Mouse (Mus musculus) heart, adult 2 months (tissue): ENCODE data around the gene Olfr1253. TPM values are rescaled to one million over a fixed set of nuclear protein-coding genes. Genes with fewer than 3 reads are reported as not detected.

ENCODE experiments used
- DNase-seq, 2 experiments: peaks; one replicate each; pipeline ENCODE4 v3.0.0; 2021
- H3K27ac ChIP-seq: fragments of 200-600 bp; 2 replicates; pipeline ENCODE4 v1.8.1; 2022
- H3K27me3 ChIP-seq: fragments of 200-500 bp; 2 replicates; pipeline ENCODE4 v1.6.1; 2012; ENCODE audit warnings: mild to moderate bottlenecking, low read length, inconsistent platforms, mixed read lengths; ENCODE audit not compliant: control insufficient read depth, insufficient read depth
- H3K36me3 ChIP-seq: fragments of 200-500 bp; 2 replicates; pipeline ENCODE4 v1.6.1; 2012; ENCODE audit warnings: low read length, inconsistent platforms; ENCODE audit not compliant: control insufficient read depth, insufficient read depth
- H3K4me1 ChIP-seq: fragments of 200-500 bp; 2 replicates; pipeline ENCODE4 v1.6.1; 2011; ENCODE audit warnings: low read length; ENCODE audit not compliant: control insufficient read depth, insufficient read depth
- H3K4me3 ChIP-seq: fragments of 200-600 bp; 2 replicates; pipeline ENCODE4 v1.8.1; 2022
- H3K79me2 ChIP-seq: fragments of 200-500 bp; replicated peaks from 2 replicates; pipeline ENCODE4 v1.6.1; 2012; ENCODE audit warnings: mild to moderate bottlenecking, inconsistent platforms, low read length, moderate library complexity, mixed read lengths; ENCODE audit not compliant: control insufficient read depth, insufficient read depth
- H3K9ac ChIP-seq: fragments of 200-500 bp; 2 replicates; pipeline ENCODE4 v1.6.1; 2012; ENCODE audit warnings: low read depth, mild to moderate bottlenecking, control low read depth, inconsistent platforms, low read length, mixed read lengths
- CTCF ChIP-seq: fragments of 200-600 bp; IDR thresholded peaks from 2 replicates; pipeline ENCODE4 v1.8.1; 2022; ENCODE audit warnings: antibody characterized with exemption, mild to moderate bottlenecking, moderate library complexity
- EP300 ChIP-seq: fragments of 200-500 bp; IDR thresholded peaks from 2 replicates; pipeline ENCODE4 v1.6.1; 2011; ENCODE audit warnings: low read depth, low read length, control low read depth; ENCODE audit not compliant: insufficient read depth
- POLR2A ChIP-seq: fragments of 200-500 bp; IDR thresholded peaks from 2 replicates; pipeline ENCODE4 v1.6.1; 2011; ENCODE audit warnings: mild to moderate bottlenecking, low read depth, low read length, control low read depth; ENCODE audit not compliant: insufficient read depth
- WGBS: fragments of 180-500 bp; shearing (Covaris S2); methylation state at CpG from one replicate; pipeline ENCODE4 v1.1.7; 2018; 5-methylcytosine and 5-hydroxymethylcytosine counted together
- intact Hi-C: fragments of 180-260 bp; cut with DNase I; formaldehyde crosslinking; loops from one replicate; pipeline ENCODE4 v1.15.1; 2025
- long read RNA-seq: library from polyadenylated mRNA; stranded (forward); transcript quantifications from one replicate; pipeline ENCODE4 v2.0.0, GENCODE M21; 2021
- polyA plus RNA-seq: library from polyadenylated mRNA; depleted of rRNA; stranded (reverse); fragments of >200 nt; gene quantifications from 2 replicates; pipeline ENCODE4 v1.2.3, GENCODE M21; 2012; rRNA removed
- total RNA-seq, 2 experiments: library from RNA; stranded (reverse); gene quantifications; 2 replicates each; pipeline ENCODE4 v1.2.3; 2021

Gene Olfr1253
- total RNA-seq (not detected), polyA plus RNA-seq (not detected in 2 replicates)
- long read RNA-seq: 0 reads

DNA sequence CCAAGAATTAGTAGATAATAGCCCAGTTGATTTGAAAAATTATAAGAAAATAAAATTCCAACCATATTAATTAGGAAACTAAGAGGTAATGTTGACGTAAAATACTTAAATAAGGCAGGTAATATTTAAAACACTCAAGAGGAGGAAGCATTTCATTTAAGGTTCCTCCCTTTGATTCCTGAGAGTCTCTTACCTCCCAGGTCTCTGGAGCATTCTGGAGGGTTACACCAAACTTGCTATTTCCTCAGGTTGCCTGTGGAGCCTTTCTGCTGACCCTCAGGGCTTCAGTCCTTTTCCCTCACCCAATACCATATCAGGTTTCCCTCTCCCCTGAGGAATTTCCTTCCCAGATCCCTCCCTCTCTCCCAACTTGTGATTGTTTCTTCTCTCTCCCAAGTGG lies at the start of gene Olfr1253:
Gene Olfr1253 (minus strand): TSS at position 101 of the 400 bp plus-strand sequence.
- Histone ChIP-seq H3K27ac (no peak within 1 kb of the TSS), H3K36me3 (no peaks in the 10 kb centered on the region), H3K27me3 (no peaks in the 10 kb centered on the region), H3K4me1 (no peaks in the 10 kb centered on the region), H3K9ac (no peak within 1 kb of the TSS), H3K4me3 (no peak within 1 kb of the TSS), H3K79me2 (no peaks in the 10 kb centered on the region)
- no peak for TF ChIP-seq EP300
- TF ChIP-seq POLR2A: no peak
- TF ChIP-seq CTCF: no peak
- WGBS: 74% methylated on average over 1 of the region's 1 CpGs
- intact Hi-C loops: no loop called here
- DNase-seq: no peak

DNA sequence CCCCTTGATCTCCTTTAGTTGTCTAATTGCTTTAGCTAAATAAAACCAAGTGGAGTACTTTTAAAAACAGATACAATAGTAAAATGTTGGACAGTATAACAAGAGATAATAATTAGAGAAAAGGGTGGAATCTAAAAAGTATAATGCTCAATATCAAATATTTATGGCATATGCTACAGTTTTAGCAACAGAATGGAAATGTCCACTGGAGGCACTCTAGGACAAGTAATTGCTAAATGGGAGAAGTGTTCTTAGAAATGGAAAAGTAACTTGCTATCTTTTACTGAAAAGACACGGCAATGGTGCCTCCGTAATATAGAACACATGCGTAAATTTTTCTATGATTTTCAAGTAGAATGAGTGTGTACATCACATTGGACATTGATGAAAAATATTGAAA lies 42.7 kb upstream of the Olfr1253 start:
- TF ChIP-seq EP300 (no peak), CTCF (no peak), POLR2A (no peak)

DNA sequence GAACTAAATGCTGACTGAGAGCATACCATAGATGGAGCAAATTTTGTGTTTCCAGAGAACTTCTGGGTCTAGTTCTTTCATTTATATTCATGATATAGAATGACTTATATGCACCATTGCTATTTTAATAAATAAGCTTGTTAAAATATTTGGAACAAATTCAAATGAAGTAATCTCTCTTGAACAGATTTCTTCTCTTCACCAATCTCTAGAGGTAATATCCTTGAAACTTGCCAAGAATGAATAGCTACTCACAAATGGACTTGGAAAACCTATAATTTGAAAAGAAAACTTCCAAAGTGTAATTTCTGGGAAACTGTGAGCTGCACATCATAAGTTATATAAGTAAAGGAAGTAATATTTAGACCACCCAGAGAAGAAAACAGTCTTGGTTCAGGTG lies 36.6 kb upstream of the Olfr1253 start, which contains the start of gene Olfr1254:
Gene Olfr1254 (minus strand): TSS at position 101 of the 400 bp plus-strand sequence.
- TF ChIP-seq EP300: no peak
- no peak for TF ChIP-seq POLR2A
- no peak for TF ChIP-seq CTCF
- Histone ChIP-seq H3K36me3 (no peaks in the 10 kb centered on the region), H3K79me2 (no peaks in the 10 kb centered on the region), H3K4me1 (no peaks in the 10 kb centered on the region), H3K27me3 (no peaks in the 10 kb centered on the region), H3K4me3 (no peak within 1 kb of the TSS), H3K27ac (no peak within 1 kb of the TSS), H3K9ac (no peak within 1 kb of the TSS)
- intact Hi-C loops: no loop called here
- no peak for DNase-seq

More for the DNA sequence above, 42.7 kb upstream of the Olfr1253 start:
- H3K9ac ChIP-seq: no peak overlapping the region
- WGBS: 87% methylated on average over 3 of the region's 3 CpGs
- no peak for DNase-seq
- no peaks in the 10 kb centered on the region for H3K4me1 ChIP-seq
- no peaks in the 10 kb centered on the region for H3K27me3 ChIP-seq
- no peak overlapping the region for H3K27ac ChIP-seq
- H3K36me3 ChIP-seq: no peaks in the 10 kb centered on the region
- intact Hi-C loops: no loop called here
- no peak overlapping the region for H3K4me3 ChIP-seq
- no peaks in the 10 kb centered on the region for H3K79me2 ChIP-seq

DNA sequence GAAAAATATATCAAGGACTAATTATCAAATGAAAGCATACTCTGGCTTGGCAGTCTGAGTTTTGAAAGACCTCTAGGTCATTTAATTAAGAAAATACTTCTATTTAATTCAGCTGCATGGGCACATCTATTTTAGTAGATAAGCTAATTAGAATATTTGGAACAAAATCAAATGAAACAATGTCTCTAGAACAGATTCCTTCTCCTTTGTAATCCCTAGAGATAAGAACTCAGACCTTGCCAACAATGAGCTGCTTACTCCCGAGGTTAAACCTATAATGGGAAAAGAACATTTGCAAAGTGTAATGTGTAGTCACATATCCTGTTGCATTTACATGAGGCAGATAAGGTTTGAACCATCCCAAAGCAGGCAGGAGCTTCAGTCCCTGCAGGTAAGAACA lies 32.0 kb downstream of the Olfr1253 start, which contains the start of gene Olfr1252:
Gene Olfr1252 (minus strand): TSS at position 101 of the 400 bp plus-strand sequence.
- no peak for DNase-seq
- TF ChIP-seq POLR2A (no peak), EP300 (no peak), CTCF (no peak)
- intact Hi-C loops: no loop called here
- Histone ChIP-seq H3K4me3 (no peak within 1 kb of the TSS), H3K36me3 (no peaks in the 10 kb centered on the region), H3K9ac (no peak within 1 kb of the TSS), H3K4me1 (no peaks in the 10 kb centered on the region), H3K79me2 (no peaks in the 10 kb centered on the region), H3K27me3 (no peaks in the 10 kb centered on the region), H3K27ac (no peak within 1 kb of the TSS)
- 10% methylated on average over 1 of the region's 1 CpGs for WGBS

Other genes with a start within 250 kb of the Olfr1253 start
- not detected for gene Olfr1243, start 225.6 kb downstream of the Olfr1253 start, total RNA-seq
- gene Olfr1243, start 225.6 kb downstream of the Olfr1253 start, polyA plus RNA-seq: not detected in 2 replicates
- gene Olfr1245, start 178.6 kb downstream of the Olfr1253 start, total RNA-seq: not detected
- gene Olfr1245, start 178.6 kb downstream of the Olfr1253 start, polyA plus RNA-seq: not detected in 2 replicates
- gene Olfr1246, start 163.9 kb downstream of the Olfr1253 start, total RNA-seq: not detected
- not detected in 2 replicates for gene Olfr1246, start 163.9 kb downstream of the Olfr1253 start, polyA plus RNA-seq
- gene Olfr1247, start 143.0 kb downstream of the Olfr1253 start, total RNA-seq: not detected
- not detected in 2 replicates for gene Olfr1247, start 143.0 kb downstream of the Olfr1253 start, polyA plus RNA-seq
- gene Olfr1248, start 138.8 kb downstream of the Olfr1253 start, total RNA-seq: not detected
- not detected in 2 replicates for gene Olfr1248, start 138.8 kb downstream of the Olfr1253 start, polyA plus RNA-seq
- gene Olfr1249, start 122.1 kb downstream of the Olfr1253 start, total RNA-seq: not detected
- gene Olfr1249, start 122.1 kb downstream of the Olfr1253 start, polyA plus RNA-seq: not detected in 2 replicates
- not detected for gene Olfr1250, start 95.6 kb downstream of the Olfr1253 start, total RNA-seq
- not detected in 2 replicates for gene Olfr1250, start 95.6 kb downstream of the Olfr1253 start, polyA plus RNA-seq
- gene Olfr1251, start 85.2 kb downstream of the Olfr1253 start, total RNA-seq: not detected
- not detected in 2 replicates for gene Olfr1251, start 85.2 kb downstream of the Olfr1253 start, polyA plus RNA-seq
- not detected for gene Olfr1252, start 32.1 kb downstream of the Olfr1253 start, total RNA-seq
- gene Olfr1252, start 32.1 kb downstream of the Olfr1253 start, polyA plus RNA-seq: not detected in 2 replicates
- not detected for gene Olfr1254, start 36.5 kb upstream of the Olfr1253 start, total RNA-seq
- gene Olfr1254, start 36.5 kb upstream of the Olfr1253 start, polyA plus RNA-seq: not detected in 2 replicates
- gene Olfr1255, start 55.0 kb upstream of the Olfr1253 start, total RNA-seq: not detected
- gene Olfr1255, start 55.0 kb upstream of the Olfr1253 start, polyA plus RNA-seq: not detected in 2 replicates
- not detected for gene Olfr1256, start 84.5 kb upstream of the Olfr1253 start, total RNA-seq
- not detected in 2 replicates for gene Olfr1256, start 84.5 kb upstream of the Olfr1253 start, polyA plus RNA-seq
- gene Olfr48, start 91.1 kb upstream of the Olfr1253 start, total RNA-seq: not detected
- not detected in 2 replicates for gene Olfr48, start 91.1 kb upstream of the Olfr1253 start, polyA plus RNA-seq
- gene Olfr1257, start 121.3 kb upstream of the Olfr1253 start, total RNA-seq: not detected
- gene Olfr1257, start 121.3 kb upstream of the Olfr1253 start, polyA plus RNA-seq: not detected in 2 replicates
- not detected for gene Olfr1258, start 170.2 kb upstream of the Olfr1253 start, total RNA-seq
- gene Olfr1258, start 170.2 kb upstream of the Olfr1253 start, polyA plus RNA-seq: not detected in 2 replicates
- not detected for gene Olfr1259, start 191.6 kb upstream of the Olfr1253 start, total RNA-seq
- gene Olfr1259, start 191.6 kb upstream of the Olfr1253 start, polyA plus RNA-seq: not detected in 2 replicates
- gene Olfr1260, start 217.2 kb upstream of the Olfr1253 start, total RNA-seq: not detected
- gene Olfr1260, start 217.2 kb upstream of the Olfr1253 start, polyA plus RNA-seq: not detected in 2 replicates
- gene Olfr1261, start 234.1 kb upstream of the Olfr1253 start, total RNA-seq: not detected
- not detected in 2 replicates for gene Olfr1261, start 234.1 kb upstream of the Olfr1253 start, polyA plus RNA-seq
- not detected for gene Olfr1262, start 243.1 kb upstream of the Olfr1253 start, total RNA-seq
- gene Olfr1262, start 243.1 kb upstream of the Olfr1253 start, polyA plus RNA-seq: not detected in 2 replicates